Mouse (Mus musculus): ENCODE data around the gene Gpr65. TPM values are rescaled to one million over a fixed set of nuclear protein-coding genes. Genes with fewer than 3 reads are reported as not detected.
"Not testable (repeated sequence)": the region's sequence is repeated elsewhere in the genome, so short reads cannot be mapped to it uniquely, and the experiment has no call there.

Gpr65 gene
- polyA plus RNA-seq, 1 experiment from 2014 or later = 0.15 TPM

DNA sequence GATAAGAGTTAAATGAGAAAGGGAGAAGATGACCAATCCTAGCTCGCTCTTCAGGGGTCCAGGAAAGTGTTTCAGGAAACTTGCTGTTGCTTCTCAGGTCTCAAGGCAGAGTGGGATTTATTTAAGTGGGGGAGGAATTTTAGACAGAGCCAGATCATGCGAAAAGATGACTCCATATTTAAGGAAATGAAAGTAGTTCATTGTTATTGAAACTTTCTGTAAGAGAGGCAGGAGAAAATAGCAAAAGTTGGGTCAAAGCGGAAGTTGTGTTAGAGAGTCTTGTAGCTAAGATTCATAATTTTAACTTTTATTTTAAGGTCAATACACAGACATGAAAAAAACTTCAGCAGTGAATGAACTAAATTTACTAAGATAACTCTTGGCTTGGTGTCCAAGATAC, 22.0 kb downstream of the Gpr65 start:
- no peak overlapping the region for H3K4me2 ChIP-seq (replicated peaks)
- no peak overlapping the region for H3K4me3 ChIP-seq
- no peaks in the 10 kb centered on the region for H3K4me1 ChIP-seq
- 91% methylated on average over 3 of the region's 3 CpGs for WGBS
- no peaks in the 10 kb centered on the region for H3K9me3 ChIP-seq
- no peaks in the 10 kb centered on the region for H3K27me3 ChIP-seq
- no peak overlapping the region for H3K27ac ChIP-seq (replicated peaks)
- no peak for ATAC-seq (replicated peaks)
- no peak overlapping the region for H3K9ac ChIP-seq (replicated peaks)
- H3K36me3 ChIP-seq = no peaks in the 10 kb centered on the region

DNA sequence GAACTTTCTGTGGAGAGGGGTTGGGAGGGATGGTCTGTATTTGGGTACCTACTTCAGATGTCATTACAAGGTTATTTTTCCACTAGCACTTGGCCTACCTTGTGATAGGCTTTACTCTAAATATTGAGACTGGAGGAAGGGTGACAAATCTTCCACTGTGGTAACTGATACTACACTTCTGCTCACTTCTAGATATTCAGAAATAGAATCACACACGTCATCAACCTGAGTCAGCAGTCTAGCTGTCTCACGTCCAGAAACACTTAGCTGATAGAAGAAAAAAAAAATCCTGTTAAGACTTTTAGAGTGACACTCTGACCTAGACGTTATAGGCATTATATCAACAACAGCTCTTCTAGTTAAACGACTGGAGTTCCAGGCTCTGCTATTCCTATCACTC, 23.8 kb downstream of the Gpr65 start:
- 79% methylated on average over 4 of the region's 4 CpGs for WGBS
- Histone ChIP-seq H3K27me3 (no peaks in the 10 kb centered on the region), H3K9me3 (no peaks in the 10 kb centered on the region), H3K9ac (replicated peaks) (no peak overlapping the region), H3K27ac (replicated peaks) (no peak overlapping the region), H3K36me3 (no peaks in the 10 kb centered on the region), H3K4me1 (no peaks in the 10 kb centered on the region), H3K4me3 (no peak overlapping the region), H3K4me2 (replicated peaks) (no peak overlapping the region)
- ATAC-seq (replicated peaks) = no peak

DNA sequence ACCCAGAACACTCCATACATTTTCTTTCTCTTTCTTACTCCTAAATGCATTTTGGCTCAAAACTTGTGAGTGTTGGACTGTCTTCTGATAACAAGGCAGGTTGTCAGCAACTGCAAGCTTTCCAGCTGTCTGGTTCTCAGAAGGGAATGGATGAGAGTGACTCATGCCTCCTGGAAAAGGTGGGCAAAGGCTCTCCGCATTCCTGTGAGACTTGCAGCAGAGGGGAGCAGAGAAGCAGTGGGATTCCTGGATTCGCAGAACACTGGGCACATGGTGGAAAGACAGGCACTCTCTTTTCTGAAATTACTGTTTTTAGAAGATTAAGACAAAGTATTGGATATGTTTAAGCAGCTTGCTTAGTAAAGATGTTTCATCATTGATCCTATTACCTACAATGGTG, 25.8 kb downstream of the Gpr65 start:
- Histone ChIP-seq H3K4me1 (no peaks in the 10 kb centered on the region), H3K36me3 (no peaks in the 10 kb centered on the region), H3K4me2 (replicated peaks) (no peak overlapping the region), H3K9ac (replicated peaks) (no peak overlapping the region), H3K9me3 (no peaks in the 10 kb centered on the region), H3K27me3 (no peaks in the 10 kb centered on the region), H3K4me3 (no peak overlapping the region), H3K27ac (replicated peaks) (no peak overlapping the region)
- no peak for ATAC-seq (replicated peaks)
- WGBS = 88% methylated on average over 2 of the region's 2 CpGs

DNA sequence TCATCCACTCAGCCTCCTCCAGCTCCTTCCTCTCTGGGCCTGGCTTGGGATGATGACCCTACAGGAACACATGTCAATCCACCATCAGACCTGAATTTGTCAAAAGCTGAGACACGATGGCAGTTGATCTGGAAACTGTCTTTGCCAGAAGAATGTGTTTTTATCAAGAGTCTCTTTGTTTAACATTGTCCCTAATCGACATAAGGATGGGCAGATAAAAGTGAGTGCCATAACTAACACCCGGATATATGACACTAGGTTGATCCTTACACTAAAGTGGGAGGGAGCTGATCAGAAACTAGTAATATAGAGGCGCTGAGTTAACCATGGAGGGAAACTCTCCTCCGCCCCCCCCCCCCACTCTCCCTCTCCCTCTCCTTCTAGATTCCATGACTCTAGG, 33.5 kb downstream of the Gpr65 start:
- no peaks in the 10 kb centered on the region for H3K9me3 ChIP-seq
- no peak for ATAC-seq (replicated peaks)
- no peak overlapping the region for H3K9ac ChIP-seq (replicated peaks)
- H3K4me3 ChIP-seq = no peak overlapping the region
- no peaks in the 10 kb centered on the region for H3K27me3 ChIP-seq
- WGBS = 97% methylated on average over 5 of the region's 5 CpGs
- no peaks in the 10 kb centered on the region for H3K4me1 ChIP-seq
- H3K36me3 ChIP-seq = no peaks in the 10 kb centered on the region
- no peak overlapping the region for H3K4me2 ChIP-seq (replicated peaks)
- H3K27ac ChIP-seq (replicated peaks) = no peak overlapping the region

DNA sequence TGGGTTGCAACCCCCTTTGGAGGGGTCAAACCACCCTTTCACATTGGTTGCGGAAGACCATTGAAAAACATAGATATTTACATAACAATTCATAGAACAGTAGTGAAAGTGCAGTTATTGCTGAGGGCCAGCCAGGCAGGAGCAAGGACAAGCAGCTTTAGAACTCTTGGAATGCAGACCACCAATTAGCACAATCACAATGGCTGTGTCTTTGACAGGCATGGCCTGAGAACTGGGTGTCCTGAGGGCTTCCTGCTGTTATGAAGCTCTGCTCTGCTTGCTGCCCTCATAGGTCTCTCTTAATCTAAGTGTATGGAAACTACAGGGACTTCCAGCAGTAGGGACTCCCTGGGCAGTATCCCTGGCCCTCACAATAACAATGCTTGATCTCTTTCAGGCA, 34.6 kb downstream of the Gpr65 start:
- Histone ChIP-seq H3K27ac (replicated peaks) (no peak overlapping the region), H3K9me3 (no peaks in the 10 kb centered on the region)
- 41% methylated on average over 1 of the region's 1 CpGs for WGBS

DNA sequence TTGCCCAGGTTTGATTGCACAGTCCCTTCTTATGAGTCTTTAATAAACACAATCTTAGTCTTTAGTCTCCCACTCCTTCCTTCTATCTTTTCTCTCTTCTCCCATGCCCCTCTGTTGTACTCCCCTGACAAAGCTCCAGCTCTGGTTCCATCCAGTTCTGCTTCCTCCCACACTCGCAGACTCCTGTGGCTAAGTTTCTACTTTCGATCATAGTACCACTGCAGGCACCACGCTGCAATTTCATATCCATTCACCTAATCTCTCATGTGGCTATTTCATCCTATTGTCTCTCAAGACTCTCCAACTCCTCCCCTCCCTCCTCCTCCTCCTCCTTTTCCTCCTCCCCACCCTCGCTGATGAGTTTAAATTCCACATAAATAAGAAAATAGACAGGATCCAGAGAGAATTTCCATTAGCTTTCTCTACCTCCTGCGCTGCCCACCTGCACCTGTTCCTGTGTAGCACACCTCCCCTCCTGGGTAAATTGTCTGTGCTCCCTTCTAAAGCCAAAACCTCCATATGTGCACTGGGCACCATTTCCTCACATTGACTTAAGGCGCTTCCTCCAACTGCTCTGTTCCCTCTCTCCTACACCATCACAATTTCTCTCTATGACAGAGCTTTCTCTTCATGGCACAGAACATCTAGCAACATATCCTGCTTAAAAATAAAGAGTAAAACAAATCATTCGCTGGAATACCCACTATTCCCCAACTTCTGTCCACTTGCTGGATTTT, 38.9 kb downstream of the Gpr65 start:
- Histone ChIP-seq H3K9ac (replicated peaks) (no peak overlapping the region), H3K4me3 (no peak overlapping the region), H3K9me3 (no peaks in the 10 kb centered on the region), H3K36me3 (no peaks in the 10 kb centered on the region), H3K4me1 (no peaks in the 10 kb centered on the region), H3K4me2 (replicated peaks) (no peak overlapping the region), H3K27ac (replicated peaks) (no peak overlapping the region), H3K27me3 (no peaks in the 10 kb centered on the region)
- ATAC-seq (replicated peaks) = no peak
- 84% methylated on average over 7 of the region's 7 CpGs for WGBS

More for the DNA sequence above, 34.6 kb downstream of the Gpr65 start:
- no peak for ATAC-seq (replicated peaks)
- Histone ChIP-seq H3K4me3 (no peak overlapping the region), H3K9ac (replicated peaks) (no peak overlapping the region), H3K4me2 (replicated peaks) (no peak overlapping the region), H3K36me3 (no peaks in the 10 kb centered on the region), H3K4me1 (no peaks in the 10 kb centered on the region), H3K27me3 (no peaks in the 10 kb centered on the region)

DNA sequence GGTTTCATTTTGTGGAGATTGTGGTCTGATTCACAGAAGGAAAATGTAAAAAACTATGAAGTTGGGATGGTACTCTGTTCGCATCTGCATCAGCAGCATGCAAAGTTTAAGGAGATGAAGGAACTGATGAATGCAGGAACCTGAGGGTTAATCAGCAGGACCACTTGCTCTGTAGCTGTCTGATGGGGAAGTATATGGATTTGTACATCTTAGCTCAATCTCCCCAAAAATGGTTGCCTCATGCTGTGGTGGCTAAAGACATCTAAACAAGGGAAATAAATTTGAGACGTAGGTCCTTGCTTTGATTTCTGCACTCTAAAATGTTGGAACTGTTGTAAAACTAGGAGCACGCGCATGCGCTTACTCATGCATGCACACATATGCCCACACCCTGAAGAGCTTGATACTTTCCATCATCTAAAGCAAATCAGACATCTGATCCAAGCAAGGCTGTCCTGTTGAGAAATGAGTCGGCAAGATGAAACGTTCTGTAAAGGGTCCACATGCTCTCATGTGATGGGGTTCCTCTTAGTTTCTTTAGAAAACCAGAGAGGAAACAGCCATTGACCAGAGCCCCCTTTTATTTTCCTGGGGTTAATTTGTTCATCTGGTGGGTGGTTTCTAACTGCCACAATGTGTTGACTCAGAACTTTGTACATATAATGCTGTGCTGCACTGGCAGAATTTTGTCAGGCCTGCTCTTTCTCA, 43.1 kb downstream of the Gpr65 start:
- no peaks in the 10 kb centered on the region for H3K36me3 ChIP-seq
- no peaks in the 10 kb centered on the region for H3K9me3 ChIP-seq
- H3K27ac ChIP-seq (replicated peaks) = no peak overlapping the region
- no peaks in the 10 kb centered on the region for H3K4me1 ChIP-seq
- no peak overlapping the region for H3K4me3 ChIP-seq
- H3K9ac ChIP-seq (replicated peaks) = no peak overlapping the region
- H3K4me2 ChIP-seq (replicated peaks) = no peak overlapping the region
- no peaks in the 10 kb centered on the region for H3K27me3 ChIP-seq
- 87% methylated on average over 7 of the region's 7 CpGs for WGBS
- ATAC-seq (replicated peaks) = no peak

DNA sequence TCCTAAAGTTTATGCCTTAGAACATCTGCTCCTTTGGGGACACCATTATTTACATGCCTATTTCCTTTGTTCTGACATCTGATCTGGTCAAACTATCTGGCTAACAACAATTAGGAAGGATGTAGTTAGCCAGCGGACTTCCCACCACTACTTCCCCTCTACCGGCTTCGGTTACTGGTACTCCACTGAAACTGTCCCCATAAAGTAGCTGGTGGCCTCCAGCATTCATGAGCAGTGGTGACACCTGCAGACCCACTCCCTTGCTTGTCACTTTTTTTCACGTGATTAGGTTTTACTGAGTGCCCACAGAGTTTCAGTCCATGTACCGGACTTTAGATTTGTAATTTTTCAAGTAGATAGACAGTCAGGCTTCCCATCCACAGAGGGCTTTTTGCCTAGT, 47.5 kb downstream of the Gpr65 start:
- Histone ChIP-seq H3K9ac (replicated peaks) (no peak overlapping the region), H3K9me3 (no peaks in the 10 kb centered on the region), H3K4me3 (no peak overlapping the region), H3K27ac (replicated peaks) (no peak overlapping the region), H3K4me2 (replicated peaks) (no peak overlapping the region), H3K36me3 (no peaks in the 10 kb centered on the region), H3K27me3 (no peaks in the 10 kb centered on the region), H3K4me1 (no peaks in the 10 kb centered on the region)
- ATAC-seq (replicated peaks) = no peak
- 86% methylated on average over 5 of the region's 5 CpGs for WGBS

DNA sequence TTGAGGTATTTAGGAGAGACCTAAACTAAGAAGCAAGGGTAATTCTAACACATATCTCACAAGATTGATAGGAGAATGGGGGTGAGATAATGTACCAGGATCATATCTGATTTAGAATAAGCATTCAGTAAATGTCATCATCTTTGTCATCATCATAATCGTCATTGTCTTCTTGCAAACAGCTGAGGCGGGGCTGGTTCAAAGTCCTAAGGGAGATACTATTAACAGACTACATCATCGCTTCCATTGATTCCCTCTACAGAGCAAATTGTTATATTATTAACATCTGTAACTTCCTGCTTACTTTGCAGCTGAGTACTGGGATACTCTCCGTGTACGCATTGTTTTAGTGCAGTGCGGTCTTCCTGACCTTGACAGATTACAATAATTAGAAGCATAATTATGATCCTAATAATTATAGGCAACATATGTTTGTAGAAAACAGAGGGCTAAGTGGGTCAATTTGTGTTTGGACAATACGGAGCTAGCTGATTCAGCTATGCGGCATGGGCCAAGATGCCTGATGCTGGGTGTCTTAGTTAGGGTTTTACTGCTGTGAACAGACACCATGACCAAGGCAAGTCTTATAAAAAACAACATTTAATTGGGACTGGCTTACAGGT, 49.4 kb downstream of the Gpr65 start:
- WGBS = 88% methylated on average over 8 of the region's 8 CpGs
- ATAC-seq (replicated peaks) = no peak
- Histone ChIP-seq H3K4me1 (no peaks in the 10 kb centered on the region), H3K27ac (replicated peaks) (no peak overlapping the region), H3K9me3 (no peaks in the 10 kb centered on the region), H3K4me3 (no peak overlapping the region), H3K4me2 (replicated peaks) (no peak overlapping the region), H3K36me3 (no peaks in the 10 kb centered on the region), H3K27me3 (no peaks in the 10 kb centered on the region), H3K9ac (replicated peaks) (no peak overlapping the region)

DNA sequence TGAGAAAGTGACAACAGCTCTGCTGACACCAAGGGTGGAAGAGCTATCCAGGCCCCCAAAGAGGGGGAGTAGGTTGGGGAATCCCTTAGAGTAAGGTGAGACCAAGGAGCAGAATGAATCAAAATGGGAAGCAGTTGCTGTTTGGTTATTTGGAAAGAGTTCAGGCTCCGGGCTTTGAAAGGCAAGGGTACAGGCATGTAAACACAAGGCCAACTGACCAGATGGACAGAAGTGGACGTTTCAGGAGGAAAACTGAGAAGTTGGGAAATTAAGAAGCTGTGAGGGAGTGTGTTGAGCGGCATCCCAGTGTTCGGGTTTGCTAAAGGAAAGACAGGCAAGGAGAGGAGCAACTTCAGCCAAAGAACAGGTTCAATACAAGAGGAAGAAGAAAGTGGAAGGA, 54.0 kb downstream of the Gpr65 start:
- Histone ChIP-seq H3K4me2 (replicated peaks) (no peak overlapping the region), H3K9me3 (no peaks in the 10 kb centered on the region), H3K27me3 (no peaks in the 10 kb centered on the region), H3K4me1 (no peaks in the 10 kb centered on the region), H3K36me3 (no peaks in the 10 kb centered on the region), H3K9ac (replicated peaks) (no peak overlapping the region), H3K27ac (replicated peaks) (no peak overlapping the region), H3K4me3 (no peak overlapping the region)
- ATAC-seq (replicated peaks) = no peak
- WGBS = 86% methylated on average over 4 of the region's 4 CpGs

DNA sequence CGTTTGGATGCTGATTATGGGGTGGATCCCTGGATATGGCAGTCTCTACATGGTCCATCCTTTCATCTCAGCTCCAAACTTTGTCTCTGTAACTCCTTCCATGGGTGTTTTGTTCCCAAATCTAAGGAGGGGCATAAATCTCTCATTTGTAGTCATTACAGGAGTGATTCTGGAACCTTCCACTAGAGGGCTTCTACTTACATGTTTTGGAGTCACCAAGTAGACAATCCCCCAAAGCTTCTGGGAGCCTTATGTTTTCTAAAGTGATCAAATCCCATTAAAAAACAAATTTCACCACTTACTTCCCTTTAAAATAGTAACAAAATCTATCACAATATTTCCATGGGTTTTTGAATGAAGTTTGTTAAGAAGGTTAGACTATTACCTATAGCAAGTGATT, 55.7 kb downstream of the Gpr65 start:
- WGBS = no CpG with 5 or more reads among the region's 1 CpGs
- H3K9ac ChIP-seq (replicated peaks); H3K27ac ChIP-seq (replicated peaks); H3K9me3 ChIP-seq; ATAC-seq (replicated peaks); H3K36me3 ChIP-seq; H3K4me2 ChIP-seq (replicated peaks); H3K4me1 ChIP-seq; H3K4me3 ChIP-seq; H3K27me3 ChIP-seq: not testable (repeated sequence)

All from forebrain, embryonic 15.5 days (tissue).